Comparison of ENCODE assay signal across 11 mouse cellular contexts in genomic region chr13:31408439-31409122, GRCm38 (mm10).
DNase-seq lines count a peak whose midpoint lies in the region; ATAC-seq and TF ChIP-seq lines count a peak whose summit lies in the region.
"Had no signal": no experiment of that assay in that cellular context is flagged by ENCODE, and none has a peak within 500 bp of the region (broad histone marks: within the 10 kb centered on the region; RNA-seq: fewer than 3 reads in every experiment).

No protein-coding gene starts in this region.

- H3K27ac ChIP-seq in midbrain, embryonic 13.5 days, result no peak overlapping the region; the same call in 1 of the 2 replicates
- H3K27ac ChIP-seq in intestine, embryonic 16.5 days (ENCODE audit: low read length), result no peak overlapping the region
- H3K27ac ChIP-seq in gastrocnemius, adult 2 months, result no peak overlapping the region
- H3K27ac ChIP-seq: liver, embryonic 14.5 days had no signal

- no peak overlapping the region for H3K9ac ChIP-seq in midbrain, embryonic 13.5 days (replicated peaks)
- no peak overlapping the region for H3K9ac ChIP-seq in intestine, embryonic 16.5 days (ENCODE audit: low read depth, low read length)
- H3K9ac ChIP-seq: liver, embryonic 14.5 days had no signal

- intact Hi-C loops in left cerebral cortex, postnatal 4 days (cut with DNase I), result no loop called here
- intact Hi-C loops in gastrocnemius, adult 2 months (cut with DNase I), result no loop called here

- DNase-seq in left cerebral cortex, postnatal 4 days, result peak; percentile 81
- DNase-seq in left cerebral cortex, adult 9 months (ENCODE audit: low spot score in 2 of 2), result no peak
- DNase-seq in adipocyte (ENCODE audit: low spot score), result peak; percentile 61
- peak; percentile 5 for DNase-seq in gonadal fat pad, adult 2 months (ENCODE audit: low read depth)
- DNase-seq in spleen, adult 12 weeks (ENCODE audit: low spot score), result no peak
- no peak for DNase-seq in gastrocnemius, adult 2 months
- DNase-seq: adrenal gland, postnatal 14 days; kidney, postnatal 25 days had no signal

- peaks cover 8% of the 10 kb centered on the region for H3K4me1 ChIP-seq in midbrain, embryonic 13.5 days (replicated peaks)
- H3K4me1 ChIP-seq in intestine, embryonic 16.5 days (ENCODE audit: control insufficient read depth, insufficient read depth, low read length), result no peaks in the 10 kb centered on the region

- TF ChIP-seq CTCF in gastrocnemius, adult 2 months (IDR thresholded peaks at IDR 0.05), result no peak

- ATAC-seq in midbrain, embryonic 13.5 days, result peak; percentile 84
- ATAC-seq in intestine, embryonic 16.5 days, result no peak

- 45% methylated on average over 10 of the region's 10 CpGs for WGBS in midbrain, embryonic 13.5 days
- 56% methylated on average over 10 of the region's 10 CpGs for WGBS in intestine, embryonic 16.5 days

- no peaks in the 10 kb centered on the region for H3K27me3 ChIP-seq in midbrain, embryonic 13.5 days
- no peaks in the 10 kb centered on the region for H3K27me3 ChIP-seq in intestine, embryonic 16.5 days (replicated peaks; ENCODE audit: control insufficient read depth, insufficient read depth, low read length)

- no peak overlapping the region; the same call in 1 of the 2 replicates for H3K4me3 ChIP-seq in midbrain, embryonic 13.5 days (replicated peaks)
- no peak overlapping the region for H3K4me3 ChIP-seq in intestine, embryonic 16.5 days (ENCODE audit: low read length)
- H3K4me3 ChIP-seq in gastrocnemius, adult 2 months, result no peak overlapping the region

- peak overlapping the region; percentile 31 for H3K4me2 ChIP-seq in midbrain, embryonic 13.5 days (replicated peaks)
- H3K4me2 ChIP-seq in intestine, embryonic 16.5 days (ENCODE audit: low read depth, low read length), result no peak overlapping the region

- H3K9me3 ChIP-seq in midbrain, embryonic 13.5 days, result no peaks in the 10 kb centered on the region
- no peaks in the 10 kb centered on the region for H3K9me3 ChIP-seq in intestine, embryonic 16.5 days (ENCODE audit: control insufficient read depth, low read length)

- H3K36me3 ChIP-seq in midbrain, embryonic 13.5 days, result no peaks in the 10 kb centered on the region
- no peaks in the 10 kb centered on the region for H3K36me3 ChIP-seq in intestine, embryonic 16.5 days (ENCODE audit: control insufficient read depth, insufficient read depth, low read length)

Comparison
In these comparisons a context has a peak if more than half of its experiments do, and no peak if none do; other contexts are left out.
1. DNase-seq: peak in left cerebral cortex, postnatal 4 days (single experiment), adipocyte (single experiment) and gonadal fat pad, adult 2 months (single experiment); none in left cerebral cortex, adult 9 months (0 of 2), spleen, adult 12 weeks (single experiment) and gastrocnemius, adult 2 months (single experiment).